Mouse (Mus musculus): Measurements from ENCODE around the gene E2f4.

DNA sequence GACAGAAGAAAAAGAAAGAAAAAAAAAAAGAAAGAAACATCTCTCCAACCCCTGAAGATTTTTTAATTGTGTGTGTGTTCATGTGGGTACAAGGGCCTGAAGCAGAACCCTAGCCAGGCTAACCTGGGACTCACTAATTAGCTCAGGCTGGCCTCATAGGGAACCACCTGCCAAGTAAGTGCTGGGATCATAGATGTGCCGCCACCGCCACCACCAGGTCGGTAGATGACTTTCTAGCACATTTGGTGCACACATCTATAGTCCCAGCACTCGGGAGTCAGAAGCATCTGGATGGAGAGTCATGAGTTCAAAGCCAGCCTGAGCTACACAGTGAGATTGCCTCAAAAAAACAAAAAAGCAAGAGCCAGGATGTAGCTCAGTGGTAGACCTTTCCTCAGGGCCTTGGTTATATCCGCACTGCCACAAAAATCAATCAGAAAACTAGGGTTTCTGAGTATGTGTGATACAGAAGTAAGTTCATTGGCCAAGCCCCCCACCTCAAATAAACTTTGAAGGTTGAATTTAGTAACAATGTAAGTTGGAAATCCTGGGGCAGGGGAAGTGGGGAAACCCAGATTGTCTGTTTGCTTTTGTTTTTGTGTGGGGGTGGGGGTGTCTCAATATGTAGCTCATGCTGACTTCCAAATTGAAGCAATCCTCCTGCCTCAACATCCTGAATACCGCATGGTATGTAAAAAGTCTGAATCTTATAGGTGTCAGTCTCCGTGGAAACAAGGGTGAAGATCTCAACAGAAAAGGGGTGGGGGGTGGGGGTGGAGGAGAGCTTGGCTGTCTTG, 39.9 kb upstream of the E2f4 start:
- TF ChIP-seq CTCF (IDR thresholded peaks at IDR 0.05; ENCODE audit: borderline replicate concordance, control insufficient read depth, extremely low read depth, insufficient read depth, low read length, poor library complexity) (no peak), POLR2A (IDR thresholded peaks at IDR 0.05; ENCODE audit: control insufficient read depth, extremely low read depth, insufficient read depth, low read length, poor library complexity) (no peak)

Data from thymus, adult 2 months (tissue).